Mouse (Mus musculus) neutrophil, adult 59 days (primary cell): Measurements from ENCODE around the gene Dnaja1. TPM values are rescaled to one million over a fixed set of nuclear protein-coding genes. Genes with fewer than 3 reads are reported as not detected.

Experiments
- total RNA-seq, 2 experiments: library from RNA; stranded (reverse); gene quantifications; 1 replicate in 1 of 2; 2 replicates in 1 of 2; pipeline ENCODE4 v1.2.4; 2023

Dnaja1 gene
- 100 to 1,000 TPM; 216 to 288 TPM for total RNA-seq

GRCm38 (mm10) chr4:40722011-40722666, at the start of gene Dnaja1:
TSS of gene Dnaja1 (plus strand) at chr4:40722150.

DNA sequence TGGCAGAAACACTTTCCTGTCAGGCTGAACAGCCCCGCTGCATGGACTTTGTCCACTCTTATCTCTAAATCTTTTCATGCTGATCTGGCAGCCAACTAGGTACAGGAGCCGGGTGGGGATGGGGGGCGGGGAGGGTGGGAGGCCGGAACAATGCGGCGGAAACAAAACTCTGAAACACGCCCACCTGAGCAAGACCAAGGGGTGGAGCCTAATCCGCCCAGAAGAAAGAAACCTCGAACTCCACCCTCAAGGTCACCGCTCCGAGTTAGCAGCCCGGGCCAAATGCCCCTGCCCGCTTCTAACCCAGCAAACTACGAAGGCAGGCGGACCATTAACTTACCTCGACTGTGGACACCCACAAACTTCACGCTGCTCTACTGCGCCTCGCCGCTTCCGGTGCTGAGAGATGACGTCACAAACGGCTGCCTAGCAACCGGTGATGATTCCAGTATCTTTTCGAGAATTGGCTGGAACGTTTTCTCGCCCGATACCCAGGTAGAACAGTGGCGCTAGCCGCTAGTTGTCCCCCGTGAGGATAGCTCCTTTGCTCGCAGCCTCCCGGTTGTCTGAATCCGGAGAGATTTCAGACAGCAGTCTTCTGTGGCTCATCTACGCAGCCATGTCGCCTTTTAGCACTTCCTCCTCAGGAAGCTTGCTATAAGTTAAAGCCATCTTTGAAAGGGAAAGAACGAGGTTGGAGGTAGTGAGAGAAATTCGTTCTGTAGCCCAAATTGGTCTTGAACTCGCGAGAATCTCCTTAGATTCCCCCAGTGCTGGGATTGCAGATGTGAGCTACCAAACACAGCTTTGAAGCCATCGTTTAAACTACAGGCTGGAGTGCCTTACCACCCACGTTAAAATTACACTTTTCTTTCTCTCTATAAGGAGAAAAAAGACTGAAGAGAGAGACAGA, 18.9 kb upstream of the Dnaja1 start, which contains the start of gene Aptx:
Gene Aptx (minus strand): TSS at position 398 of the 913 bp plus-strand sequence.

DNA sequence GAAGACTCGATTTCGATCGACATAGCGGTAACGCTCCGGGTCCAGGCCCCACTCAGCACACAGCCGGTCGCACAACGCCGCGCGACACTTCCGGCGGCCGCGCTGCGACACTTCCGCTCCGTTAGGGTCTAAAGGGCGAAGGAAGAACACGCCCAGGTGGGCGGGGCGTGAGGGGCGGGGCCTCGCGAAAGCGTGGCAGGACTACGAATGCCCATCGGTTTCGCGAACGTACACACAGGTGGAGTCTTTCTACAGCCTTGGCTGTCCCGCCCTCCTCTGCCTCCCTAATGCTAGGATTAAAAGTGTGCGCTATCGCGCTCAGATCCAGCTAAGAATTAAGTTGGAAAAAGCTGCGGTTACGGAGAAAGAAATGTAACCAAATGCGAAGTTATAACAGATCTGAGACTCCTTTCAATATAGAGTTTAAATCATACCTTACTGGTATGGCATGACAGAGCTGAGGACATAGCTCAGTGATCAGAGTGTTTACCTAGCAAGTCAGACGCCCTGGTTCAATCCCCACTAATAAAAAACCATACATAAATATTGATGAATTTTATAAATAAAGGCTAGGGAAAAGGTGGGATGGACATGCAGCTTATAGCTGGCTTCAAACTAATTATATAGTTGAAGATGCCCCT, 36.0 kb downstream of the Dnaja1 start, which contains the start of gene Smu1:
Gene Smu1 (minus strand): TSS at position 144 of the 641 bp plus-strand sequence.

Other genes with a start within 250 kb of the Dnaja1 start
- gene Tmem215, start 250.0 kb upstream of the Dnaja1 start, total RNA-seq: not detected
- gene Aptx, start 19.0 kb upstream of the Dnaja1 start, total RNA-seq: 10 to 100 TPM; 15.9 to 18.8 TPM
- gene Smu1, start 35.8 kb downstream of the Dnaja1 start, total RNA-seq: 10 to 100 TPM; 46.4 to 49.1 TPM
- 10 to 100 TPM; 70.5 to 72.8 TPM for gene B4galt1, start 131.9 kb downstream of the Dnaja1 start, total RNA-seq
- gene Spink4, start 197.9 kb downstream of the Dnaja1 start, total RNA-seq: not detected
- 10 to 100 TPM; 61.7 to 67.1 TPM for gene Bag1, start 226.1 kb downstream of the Dnaja1 start, total RNA-seq
- 10 to 100 TPM; 49.7 to 50.9 TPM for gene Chmp5, start 226.3 kb downstream of the Dnaja1 start, total RNA-seq
- 10 to 100 TPM; 27.4 to 30.9 TPM for gene Nfx1, start 248.8 kb downstream of the Dnaja1 start, total RNA-seq